Mouse (Mus musculus): ENCODE data around the gene Krt10. TPM values are rescaled to one million over a fixed set of nuclear protein-coding genes. Genes with fewer than 3 reads are reported as not detected.
A peak's percentile ranks its signal among the peaks of the same experiment; 100 is the strongest.

The Krt10 gene
- total RNA-seq (2015) = 1.7 and 3.1 TPM in 2 replicates
- 0.98 TPM in 1 of 2 replicates, not detected in the other for total RNA-seq (2017)

DNA sequence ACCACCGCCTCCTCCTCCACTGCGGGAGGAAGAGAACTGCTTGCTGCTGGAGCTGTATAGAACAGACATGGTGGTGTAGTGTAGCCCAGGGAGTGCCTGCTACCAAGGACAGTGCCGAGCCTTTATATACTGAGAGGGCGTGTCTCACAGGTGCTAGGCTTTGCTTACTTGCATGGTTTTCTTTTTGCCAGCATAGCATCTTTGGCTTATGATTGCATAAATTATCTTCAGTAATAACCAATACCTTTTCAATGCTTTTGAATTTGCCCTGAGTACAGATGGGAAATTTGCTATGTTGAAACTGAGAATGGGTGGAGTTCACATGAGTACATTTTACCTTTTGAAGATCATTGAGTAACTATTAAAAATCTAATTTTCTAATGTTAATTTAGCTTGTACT is at the start of gene Krt10:
Gene Krt10 (minus strand): TSS at position 101 of the 400 bp plus-strand sequence.
- ATAC-seq (ENCODE audit: poor library complexity, severe bottlenecking) = no peak

DNA sequence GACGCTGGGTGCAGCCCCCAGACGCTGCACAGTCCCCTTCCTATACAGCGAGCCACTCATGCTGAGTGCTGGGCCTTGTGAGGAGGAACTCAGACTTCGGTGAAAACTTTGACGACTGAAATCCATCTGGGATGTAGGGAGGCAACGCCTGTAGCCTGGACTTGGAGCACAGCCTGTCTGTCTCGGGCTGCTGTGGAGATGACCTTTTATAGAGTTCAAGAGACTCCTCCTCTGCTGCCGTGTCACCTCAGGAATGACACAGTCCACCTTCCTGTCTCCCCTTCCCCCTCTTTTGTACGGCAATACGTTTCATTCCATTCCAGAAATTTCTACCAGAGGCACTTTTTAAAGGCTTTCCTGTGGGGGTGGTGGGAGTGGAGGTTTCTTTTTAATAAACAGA is 48.8 kb upstream of the Krt10 start, which contains the start of gene Krt20:
Gene Krt20 (minus strand): TSS at position 179 of the 400 bp plus-strand sequence.
- no peak for ATAC-seq (ENCODE audit: poor library complexity, severe bottlenecking)

DNA sequence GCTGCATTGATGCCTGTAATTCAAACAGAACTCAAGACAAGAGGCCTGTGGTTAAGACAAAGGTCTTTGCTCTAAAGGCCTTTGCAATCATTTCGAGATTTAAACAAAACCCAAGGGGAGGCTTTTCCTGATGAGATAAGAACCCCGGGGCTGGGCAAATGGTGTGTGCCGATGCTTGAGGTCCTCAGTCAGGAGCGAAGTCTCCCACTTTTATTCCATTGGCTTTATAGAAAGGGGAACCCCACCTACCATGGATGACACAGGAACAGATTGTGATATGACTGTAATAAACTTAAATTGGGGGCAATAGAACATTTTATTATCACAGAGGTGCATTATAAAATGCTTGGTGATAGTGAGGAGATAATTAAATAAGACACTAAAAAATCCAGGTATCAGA is 47.5 kb upstream of the Krt10 start:
- no peak for ATAC-seq (ENCODE audit: poor library complexity, severe bottlenecking)

DNA sequence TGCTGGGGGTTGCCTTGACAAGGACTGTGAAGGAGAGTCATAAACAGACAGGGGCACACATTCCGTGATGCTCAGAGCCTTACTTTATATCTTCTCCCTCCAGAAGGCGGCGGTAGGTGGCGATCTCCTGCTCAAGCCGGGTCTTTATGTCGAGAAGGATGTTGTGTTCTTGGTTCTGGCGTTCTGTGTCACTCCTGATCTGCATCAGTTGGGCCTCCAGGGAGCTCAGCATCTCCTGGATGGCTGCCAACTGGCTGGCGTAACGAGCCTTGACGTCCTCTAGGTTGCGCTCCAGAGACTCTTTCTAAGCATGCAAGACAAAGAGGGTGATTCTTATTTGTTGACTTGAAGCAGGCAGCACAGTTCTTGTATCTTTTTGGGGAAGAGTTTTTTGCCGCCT is 41.5 kb upstream of the Krt10 start:
- ATAC-seq (ENCODE audit: poor library complexity, severe bottlenecking) = no peak

DNA sequence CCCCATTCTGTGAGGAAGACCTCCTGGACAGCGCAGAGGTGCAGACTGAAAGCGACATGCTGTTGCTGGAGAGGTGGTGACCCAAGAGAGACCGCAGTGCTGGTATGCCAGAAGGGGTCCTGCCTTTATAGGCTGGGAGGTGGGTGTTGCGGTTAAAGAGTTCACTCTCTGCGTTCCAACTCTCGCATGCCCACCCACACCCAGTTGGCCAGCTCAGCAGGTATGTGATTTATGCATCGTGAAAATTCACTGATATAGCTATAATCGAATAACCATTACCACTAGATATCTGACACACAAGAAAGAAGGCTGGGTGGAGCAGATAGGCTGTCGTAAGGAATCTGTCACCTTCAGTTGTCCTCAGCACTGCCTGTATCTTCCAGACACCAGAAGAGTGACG is 33.0 kb upstream of the Krt10 start, which contains the start of gene Krt12:
Gene Krt12 (minus strand): TSS at position 101 of the 400 bp plus-strand sequence.
- ATAC-seq (ENCODE audit: poor library complexity, severe bottlenecking) = no peak

DNA sequence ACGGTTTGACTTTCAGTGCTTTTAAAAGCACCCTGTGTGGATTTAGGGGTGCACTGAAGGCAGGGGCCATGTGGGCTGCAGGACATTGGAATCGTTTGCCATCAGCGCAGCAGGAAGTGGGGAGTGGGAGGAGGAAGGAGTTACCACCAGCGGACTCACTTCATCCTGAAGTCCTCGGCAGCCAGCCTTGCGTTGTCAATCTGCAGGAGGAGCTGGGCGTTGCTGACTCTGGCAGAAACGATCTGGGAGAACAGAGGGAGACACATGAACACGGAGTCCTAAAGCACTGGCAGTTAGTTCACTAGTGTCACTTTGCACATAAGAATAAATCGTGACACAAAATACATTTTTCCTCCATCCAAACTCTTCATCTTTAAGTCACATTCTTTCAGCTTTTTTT is 31.4 kb upstream of the Krt10 start:
- ATAC-seq (ENCODE audit: poor library complexity, severe bottlenecking) = no peak

DNA sequence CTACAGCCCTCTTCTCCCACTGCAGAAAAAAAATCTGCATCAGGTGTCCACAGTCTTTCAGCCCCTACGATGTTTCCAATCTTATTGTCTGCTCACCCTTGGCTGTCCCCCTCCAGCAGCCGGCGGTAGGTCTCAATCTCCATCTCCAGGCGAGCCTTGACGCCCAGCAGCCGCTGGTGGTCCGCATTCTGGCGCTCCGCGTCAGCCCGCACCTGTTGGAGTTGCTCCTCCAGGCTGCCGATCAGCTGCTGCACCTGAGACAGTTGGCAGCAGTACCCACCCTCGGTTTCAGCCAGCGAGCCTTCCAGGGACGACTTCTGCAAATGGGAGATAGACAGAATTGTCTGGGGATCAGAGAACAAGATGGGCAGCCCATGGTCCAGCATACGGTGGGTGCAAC is 28.7 kb upstream of the Krt10 start:
- no peak for ATAC-seq (ENCODE audit: poor library complexity, severe bottlenecking)

DNA sequence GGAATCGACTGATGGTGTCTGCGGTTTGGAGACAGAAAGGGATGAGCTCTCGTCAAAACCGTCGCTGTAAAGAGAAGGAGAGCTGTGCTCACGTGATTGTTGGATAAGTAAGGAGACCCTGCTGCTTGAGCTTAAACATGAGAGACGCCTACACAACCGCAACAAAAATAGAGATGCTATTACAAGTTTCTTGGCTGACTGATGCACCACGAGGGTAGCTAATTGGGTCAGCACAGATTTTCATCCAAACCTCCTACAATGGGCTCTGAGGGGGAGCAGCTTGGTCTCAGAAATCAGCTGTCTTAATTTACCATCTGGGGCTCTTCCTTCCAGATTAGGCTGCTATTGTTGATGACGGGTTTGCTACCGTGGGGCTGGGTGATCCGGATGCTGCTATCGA is 27.7 kb upstream of the Krt10 start:
- no peak for ATAC-seq (ENCODE audit: poor library complexity, severe bottlenecking)

DNA sequence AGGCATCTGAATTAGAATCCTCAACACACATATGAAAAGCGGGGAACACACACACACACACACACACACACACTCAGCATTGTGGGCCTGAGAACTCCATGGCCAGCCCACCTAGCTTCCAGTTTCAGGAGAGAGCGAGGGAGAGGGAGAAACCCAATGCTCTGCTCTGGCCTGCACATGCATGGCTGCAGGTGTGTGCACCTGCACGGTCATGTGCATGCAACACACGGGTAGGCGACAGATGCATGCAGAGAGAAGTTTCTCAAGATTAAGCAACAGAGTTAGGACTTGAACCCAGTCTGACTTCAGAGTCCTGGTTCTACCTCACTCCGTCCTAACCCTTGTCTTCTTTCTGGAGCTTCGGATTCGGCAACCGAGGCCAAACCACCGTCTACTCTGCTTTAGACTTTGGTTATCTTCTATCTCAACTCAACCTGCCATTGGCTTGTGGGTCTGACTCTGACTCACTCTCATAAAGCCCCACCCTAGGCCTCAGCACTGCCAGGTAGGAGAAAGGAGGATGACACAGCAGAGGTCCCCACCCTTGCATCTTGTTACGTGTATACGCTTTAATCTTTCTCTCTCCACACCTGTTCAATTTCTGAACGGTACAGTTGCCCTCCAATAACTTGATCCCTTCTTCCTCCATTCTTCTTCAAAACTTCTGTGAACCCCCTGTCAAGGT is 25.4 kb upstream of the Krt10 start:
- ATAC-seq (ENCODE audit: poor library complexity, severe bottlenecking) = no peak

DNA sequence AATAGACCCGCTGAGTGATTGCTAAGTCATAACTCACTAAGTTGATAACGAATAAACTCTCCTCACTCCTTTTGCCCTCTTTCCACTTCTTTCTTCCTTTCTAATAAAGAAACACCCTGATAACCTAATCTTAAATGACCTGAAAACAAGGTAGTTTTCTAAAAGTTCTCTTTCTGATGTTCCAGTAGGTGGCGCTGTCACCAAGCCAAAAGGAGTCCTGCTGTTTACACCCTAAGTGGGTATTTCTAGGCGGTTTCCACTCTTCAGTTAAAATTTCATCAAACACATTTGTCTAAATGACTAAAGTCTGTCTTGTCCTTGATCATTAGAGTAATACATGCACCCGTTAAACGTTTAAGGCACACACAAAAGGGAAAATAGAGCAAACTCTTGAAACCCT is 24.1 kb upstream of the Krt10 start:
- ATAC-seq (ENCODE audit: poor library complexity, severe bottlenecking) = no peak

DNA sequence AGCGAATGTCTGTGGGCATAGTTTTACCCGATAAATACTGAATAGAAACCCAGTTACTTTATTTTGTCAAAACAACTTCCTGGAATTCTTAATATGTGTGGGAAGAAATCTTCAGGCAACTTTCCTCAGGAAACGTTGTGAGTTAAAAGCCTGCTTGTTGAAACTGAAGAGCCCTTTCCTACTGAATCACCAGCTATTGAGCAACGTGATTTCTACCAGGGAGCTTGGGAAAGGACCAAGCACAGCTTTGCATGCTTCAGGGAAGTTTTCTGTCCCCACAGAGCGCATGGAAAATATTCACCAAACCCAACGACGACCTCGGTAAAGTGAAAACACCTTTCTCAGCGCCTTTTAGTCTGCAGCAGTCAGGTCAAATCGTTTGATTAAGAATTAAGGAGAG is 17.0 kb upstream of the Krt10 start:
- no peak for ATAC-seq (ENCODE audit: poor library complexity, severe bottlenecking)

DNA sequence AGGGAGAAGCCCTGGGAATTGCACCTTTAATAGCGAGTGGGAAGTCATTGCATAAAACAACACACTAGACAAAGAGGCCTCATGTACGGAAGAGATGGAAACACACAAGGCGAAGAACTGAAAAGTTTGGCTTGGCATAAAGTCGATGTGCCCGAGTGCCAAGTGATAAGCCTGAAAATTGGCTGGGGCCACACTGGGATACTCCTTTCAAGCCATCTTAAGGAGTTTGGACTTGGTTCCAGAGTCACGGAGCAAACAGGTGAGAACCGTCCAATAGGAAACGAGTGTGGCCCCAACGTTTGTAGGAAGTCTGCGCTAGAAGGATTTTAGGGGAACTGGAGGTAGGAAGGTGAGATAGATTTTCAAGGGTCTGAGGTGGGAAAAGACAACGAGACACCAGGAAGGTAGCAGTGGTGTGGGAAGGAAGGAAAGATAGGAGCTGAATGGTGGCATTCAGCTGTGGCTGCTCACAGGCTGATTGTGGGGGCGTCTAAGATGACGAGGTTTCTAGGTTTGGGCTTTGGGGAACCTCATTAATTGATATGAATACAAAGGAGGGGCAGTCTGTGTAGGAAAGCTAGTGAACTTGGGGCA is 10.9 kb upstream of the Krt10 start:
- no peak for ATAC-seq (ENCODE audit: poor library complexity, severe bottlenecking)

DNA sequence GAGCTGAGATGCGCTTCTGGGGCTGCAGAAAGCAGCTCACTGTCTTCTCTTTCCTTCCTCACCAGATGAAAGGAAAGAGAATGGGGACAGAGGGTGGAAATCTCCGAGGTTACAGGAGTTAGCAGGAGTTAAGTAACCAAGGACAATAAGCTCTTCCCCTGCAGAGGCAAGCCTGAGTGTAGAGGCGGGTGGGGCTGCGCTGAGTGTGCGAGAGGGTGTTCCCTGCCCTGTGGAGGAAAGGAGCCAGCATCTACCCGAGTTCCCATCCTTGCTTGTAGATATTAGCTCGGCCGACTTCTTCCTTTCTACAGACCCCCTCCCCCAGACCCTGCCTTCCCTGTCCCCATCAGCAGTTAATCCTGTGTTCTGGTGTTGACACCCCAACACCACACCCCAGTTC is 9.7 kb upstream of the Krt10 start:
- no peak for ATAC-seq (ENCODE audit: poor library complexity, severe bottlenecking)

DNA sequence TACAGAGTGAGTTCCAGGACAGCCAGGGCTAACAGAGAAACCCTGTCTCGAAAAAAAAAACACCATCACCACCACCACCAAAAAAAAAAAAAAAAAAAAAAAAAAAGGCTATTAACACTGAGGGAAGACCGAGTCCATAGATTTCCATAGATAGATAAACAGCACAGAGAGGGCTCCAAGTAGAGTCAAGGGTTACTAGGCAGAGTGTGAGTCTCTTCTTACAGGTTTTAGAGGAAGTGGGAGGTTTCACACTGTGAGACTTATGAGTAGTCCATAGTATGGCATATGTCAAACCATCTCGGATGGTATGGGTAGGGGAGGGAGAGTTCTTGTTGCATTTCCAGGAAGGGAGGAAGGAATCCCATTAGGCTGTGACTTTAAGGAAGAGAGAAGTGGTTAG is 8.9 kb upstream of the Krt10 start:
- no peak for ATAC-seq (ENCODE audit: poor library complexity, severe bottlenecking)

DNA sequence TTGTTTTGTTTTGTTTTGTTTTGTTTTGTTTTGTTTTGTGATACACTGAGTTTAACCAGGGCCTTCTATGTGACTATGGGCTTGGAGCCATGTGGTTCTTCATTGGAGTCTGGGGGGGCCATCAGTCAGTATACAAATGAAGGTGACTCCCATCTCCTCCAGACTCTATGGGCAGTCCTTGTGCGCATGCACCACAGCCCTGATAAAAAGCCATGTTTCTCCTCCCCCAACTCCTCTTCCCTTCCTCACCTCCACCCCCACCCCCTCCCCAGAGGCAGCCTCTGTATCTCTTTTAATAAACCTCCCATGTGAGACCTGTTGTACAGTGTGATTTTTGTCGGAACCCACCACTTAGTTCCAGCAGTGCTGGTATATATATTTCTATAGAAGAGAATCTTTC is 7.5 kb upstream of the Krt10 start:
- ATAC-seq (ENCODE audit: poor library complexity, severe bottlenecking) = no peak

DNA sequence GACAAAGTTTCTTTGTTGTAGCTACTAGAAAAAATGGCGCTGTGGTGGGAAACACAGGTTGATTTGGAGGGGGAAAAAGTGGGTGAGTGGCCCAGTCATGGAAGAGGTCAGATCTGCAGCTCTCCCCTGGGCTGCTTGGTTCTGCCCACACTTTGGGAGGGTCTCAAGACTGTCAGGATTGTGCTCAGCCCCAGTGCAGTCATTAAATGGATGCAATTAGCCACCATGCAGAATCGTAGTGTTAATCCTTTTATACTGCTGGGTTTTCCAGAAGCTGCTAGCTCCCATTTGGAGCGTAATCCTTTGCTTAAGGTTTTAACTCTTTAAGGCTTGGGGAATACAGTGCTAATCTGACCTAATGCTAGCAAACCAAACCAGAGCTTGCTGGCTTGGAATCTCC is 6.9 kb upstream of the Krt10 start:
- ATAC-seq (ENCODE audit: poor library complexity, severe bottlenecking) = no peak

DNA sequence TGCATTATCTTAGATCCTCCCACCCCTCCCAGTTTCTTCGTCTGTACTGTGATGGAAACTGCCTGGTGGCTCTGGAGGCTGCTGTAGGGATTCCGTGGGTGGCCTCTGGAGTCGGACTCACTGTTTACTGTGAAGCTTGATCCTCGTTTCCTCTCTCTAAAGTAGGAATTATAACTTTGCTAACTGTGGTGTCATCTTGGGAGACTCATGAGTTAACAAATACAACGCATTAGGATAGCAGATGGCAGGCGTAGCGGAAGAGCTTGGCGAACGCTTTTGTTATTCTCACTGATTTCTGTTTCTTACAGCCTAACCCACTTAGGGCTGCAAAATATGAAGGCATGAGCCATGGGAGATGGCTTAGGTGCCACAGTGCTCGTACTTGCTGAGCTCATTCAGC is 3.3 kb upstream of the Krt10 start:
- ATAC-seq (ENCODE audit: poor library complexity, severe bottlenecking) = no peak

DNA sequence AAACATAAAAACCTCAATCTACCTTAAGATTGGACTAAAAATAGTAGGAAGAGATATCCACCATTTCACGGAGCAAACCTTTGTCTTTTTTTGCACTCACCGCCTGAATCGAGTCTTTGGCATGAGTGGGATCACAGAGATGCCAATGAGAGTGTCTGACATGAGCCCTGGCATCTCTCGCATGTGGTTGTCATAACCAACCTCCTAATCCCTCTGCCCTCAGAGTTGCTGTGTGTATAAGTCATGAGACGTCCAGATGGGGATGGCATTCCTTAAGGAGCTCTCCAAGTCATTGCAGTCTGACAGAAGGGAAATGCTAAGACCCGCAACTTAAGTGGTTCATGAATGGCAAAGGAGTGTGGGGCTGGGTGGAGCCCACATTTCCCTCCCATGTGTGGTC is 2.2 kb upstream of the Krt10 start:
- ATAC-seq (ENCODE audit: poor library complexity, severe bottlenecking) = no peak

DNA sequence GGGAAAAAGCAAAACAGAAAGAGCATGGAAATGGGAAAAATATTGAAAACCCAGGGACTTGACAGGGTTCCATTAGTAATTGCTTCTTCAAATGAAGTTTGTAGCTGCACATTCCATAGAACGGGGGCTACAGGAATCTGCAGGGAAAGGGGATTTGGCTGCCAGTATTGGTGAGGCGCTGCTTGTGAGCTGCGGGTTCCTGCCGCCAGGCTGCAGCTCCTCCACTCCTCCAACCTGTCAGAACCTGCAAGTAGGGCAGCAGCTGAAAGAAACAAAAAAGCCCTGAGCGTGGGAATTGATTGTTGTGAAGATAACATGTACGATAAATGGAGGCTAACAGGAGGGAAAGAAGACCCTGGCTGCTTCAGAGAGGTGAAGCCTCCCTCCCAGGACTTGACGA is 1.7 kb upstream of the Krt10 start:
- ATAC-seq (ENCODE audit: poor library complexity, severe bottlenecking) = no peak

DNA sequence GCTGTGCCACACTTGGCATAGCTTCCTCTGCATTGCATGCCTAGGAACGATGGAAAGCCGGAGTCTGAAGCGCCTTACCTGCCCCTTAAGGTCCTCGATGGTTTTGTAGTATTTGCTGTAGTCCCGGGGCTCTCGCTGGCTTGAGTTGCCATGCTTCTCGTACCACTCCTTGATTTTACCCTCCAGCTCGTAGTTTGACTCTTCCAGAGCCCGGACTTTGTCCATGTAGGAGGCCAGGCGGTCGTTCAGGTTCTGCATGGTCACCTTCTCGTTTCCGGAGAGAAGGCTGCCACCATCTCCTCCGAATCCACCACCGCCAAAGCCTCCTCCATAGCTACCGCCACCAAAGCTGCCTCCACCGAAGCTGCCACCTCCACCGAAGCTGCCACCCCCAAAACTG is 503 bp downstream of the Krt10 start:
- ATAC-seq (ENCODE audit: poor library complexity, severe bottlenecking) = no peak

DNA sequence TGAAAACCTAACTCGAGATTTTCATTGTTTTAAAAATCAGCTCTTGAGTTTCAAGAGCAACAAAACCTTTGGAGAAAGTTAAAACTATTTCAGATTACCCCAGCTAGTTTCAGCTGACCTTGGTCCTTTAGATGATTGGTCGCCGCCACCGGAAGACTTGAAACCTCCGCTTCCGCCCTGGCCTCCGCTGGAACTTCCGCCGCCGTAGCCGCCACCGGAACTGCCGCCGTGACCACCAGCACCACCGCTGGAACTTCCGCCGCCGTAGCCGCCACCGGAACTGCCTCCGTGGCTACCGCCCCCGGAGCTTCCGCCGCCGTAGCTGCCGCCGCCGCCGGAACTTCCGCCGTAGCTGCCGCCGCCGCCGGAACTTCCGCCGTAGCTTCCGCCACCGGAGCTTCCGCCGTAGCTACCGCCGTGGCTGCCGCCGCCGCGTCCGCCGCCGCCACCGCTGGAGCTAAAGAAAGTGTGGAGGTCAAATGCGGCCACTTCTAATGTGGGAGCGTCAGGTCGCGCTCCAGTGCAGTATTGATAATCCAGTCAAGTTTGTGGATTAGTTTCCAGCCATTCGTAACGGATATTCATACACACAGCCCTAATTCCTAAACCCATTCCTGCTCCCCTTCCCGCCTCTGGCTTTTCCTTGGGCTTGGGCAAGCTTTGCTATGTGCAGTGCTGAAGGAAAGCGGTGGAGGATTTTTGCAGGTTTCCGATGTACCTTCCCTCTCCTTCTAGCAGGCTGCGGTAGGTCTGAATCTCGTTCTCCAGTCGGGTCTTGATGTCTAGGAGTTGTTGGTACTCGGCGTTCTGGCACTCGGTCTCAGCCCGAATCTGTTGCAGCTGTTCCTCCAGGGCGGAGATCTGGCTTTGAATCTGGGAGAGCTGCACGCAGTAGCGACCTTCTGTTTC is 3.1 kb downstream of the Krt10 start:
- peak; percentile 99 for ATAC-seq (ENCODE audit: poor library complexity, severe bottlenecking)

DNA sequence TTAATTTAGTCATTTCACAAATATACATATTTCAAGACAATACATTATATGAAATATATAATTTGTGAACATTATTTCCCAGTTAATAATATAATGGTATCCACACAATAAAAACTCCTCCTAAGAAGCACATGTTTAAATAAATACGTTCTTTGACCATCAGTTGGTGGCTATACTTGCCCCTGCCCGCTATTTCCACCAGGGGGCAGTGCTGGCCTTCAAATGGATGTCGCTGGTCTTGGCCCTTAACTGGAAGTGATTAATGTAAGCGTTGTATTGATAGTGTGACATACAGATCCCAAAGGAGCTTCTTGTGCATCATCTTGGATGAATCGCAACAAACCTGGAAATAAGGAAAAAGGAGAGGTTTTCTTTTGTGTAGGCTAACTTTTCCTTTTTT is 9.6 kb downstream of the Krt10 start:
- peak; percentile 79 for ATAC-seq (ENCODE audit: poor library complexity, severe bottlenecking)

Data from megakaryocyte, adult 5-6 weeks (primary cell).